Mouse (Mus musculus) liver, embryonic 14.5 days (tissue): ENCODE data around the gene Ramac.

Experiments used
- CTCF ChIP-seq: IDR thresholded peaks from 2 replicates; pipeline ENCODE4 v1.5.1; 2016; ENCODE audit warnings: antibody characterized with exemption, low read depth, control low read depth
- EP300 ChIP-seq: IDR thresholded peaks from 2 replicates; pipeline ENCODE4 v1.6.1; 2016; ENCODE audit warnings: antibody characterized with exemption, low read depth

- no peak for TF ChIP-seq EP300
- TF ChIP-seq CTCF: no peak
Measured at GRCm38 (mm10) chr7:81738720-81739385, 23.9 kb upstream of the Ramac start.
